Mouse (Mus musculus): ENCODE data around the gene Tekt1.

GRCm38 (mm10) chr11:72301334-72301733 lies 60.9 kb downstream of the Tekt1 start, which contains the start of gene Xaf1:
- TF ChIP-seq CTCF (IDR thresholded peaks at IDR 0.05; ENCODE audit: low read depth, low read length), result no peak
- TF ChIP-seq GATA1 (IDR thresholded peaks at IDR 0.05; ENCODE audit: borderline replicate concordance, low read length), result no peak
- no peak for TF ChIP-seq POLR2AphosphoS5 (IDR thresholded peaks at IDR 0.05; ENCODE audit: insufficient replicate concordance, low read depth, low read length)
- no peak for TF ChIP-seq GATA2 (IDR thresholded peaks at IDR 0.05; ENCODE audit: borderline replicate concordance, low read depth, low read length)
- no peak for TF ChIP-seq TAL1 (conservative IDR thresholded peaks at IDR 0.05; ENCODE audit: low read depth, low read length)

Measured in G1E (cell line).